Mouse (Mus musculus) heart, embryonic 11.5 days (tissue): ENCODE results near the gene Tepsin. TPM values are rescaled to one million over a fixed set of nuclear protein-coding genes. Genes with fewer than 3 reads are reported as not detected.
A peak's percentile ranks its signal among the peaks of the same experiment; 100 is the strongest.

ENCODE experiments used
- ATAC-seq: fragments of 200-750 bp; cut with Nextera tagmentation; replicated peaks from 2 replicates; pipeline ENCODE4 v1.8.0; 2017; ENCODE audit warnings: moderate library complexity; ENCODE audit not compliant: insufficient number of reproducible peaks, low FRiP score, low TSS enrichment
- H3K27ac ChIP-seq: fragments of 300-500 bp; sonication (generic); 2 replicates; pipeline ENCODE4 v1.5.1; 2014; ENCODE audit warnings: mild to moderate bottlenecking, low read depth, low read length
- H3K27me3 ChIP-seq: fragments of 300-500 bp; sonication (generic); 2 replicates; pipeline ENCODE4 v1.6.1; 2014; ENCODE audit warnings: mild to moderate bottlenecking, low read length, mixed read lengths; ENCODE audit not compliant: control insufficient read depth, insufficient read depth
- H3K36me3 ChIP-seq: fragments of 300-500 bp; sonication (generic); 2 replicates; pipeline ENCODE4 v1.6.1; 2014; ENCODE audit warnings: mild to moderate bottlenecking, low read length, moderate library complexity, mixed read lengths; ENCODE audit not compliant: control insufficient read depth, insufficient read depth
- H3K4me1 ChIP-seq: fragments of 300-500 bp; sonication (generic); 2 replicates; pipeline ENCODE4 v1.6.1; 2014; ENCODE audit warnings: low read length; ENCODE audit not compliant: control insufficient read depth, insufficient read depth
- H3K4me2 ChIP-seq: fragments of 300-500 bp; sonication (generic); 2 replicates; pipeline ENCODE4 v1.6.1; 2014; ENCODE audit warnings: mild to moderate bottlenecking, moderate library complexity
- H3K4me3 ChIP-seq: fragments of 300-500 bp; sonication (generic); 2 replicates; pipeline ENCODE4 v1.5.1; 2014; ENCODE audit warnings: low read depth, low read length
- H3K9ac ChIP-seq: fragments of 300-500 bp; sonication (generic); 2 replicates; pipeline ENCODE4 v1.6.1; 2014; ENCODE audit warnings: mild to moderate bottlenecking, low read depth, low read length, moderate library complexity
- H3K9me3 ChIP-seq: fragments of 300-500 bp; sonication (generic); replicated peaks from 2 replicates; pipeline ENCODE4 v1.6.1; 2016; ENCODE audit warnings: low read length; ENCODE audit not compliant: control insufficient read depth
- WGBS: fragments of 180-500 bp; shearing (Covaris S2); extraction: QIAGEN DNeasy Blood & Tissue Kit; methylation state at CpG from one replicate; pipeline ENCODE4 v1.1.7; 2014; ENCODE audit not compliant: insufficient replicate concordance; 5-methylcytosine and 5-hydroxymethylcytosine counted together
- polyA plus RNA-seq: library from polyadenylated mRNA; unstranded; fragments of >200 nt; fragmentation: Nextera tagmentation; extraction: Ambion mirVana; gene quantifications from 2 replicates; pipeline ENCODE4 v1.2.1, GENCODE M21; 2014

Gene Tepsin
- polyA plus RNA-seq, 1 experiment from 2014 or later = 14.6 TPM

- H3K9ac ChIP-seq = no peak overlapping the region
- peaks cover 12% of the 10 kb centered on the region; the same call in 1 of the 2 replicates for H3K36me3 ChIP-seq
- ATAC-seq = no peak
- 70% methylated on average over 3 of the region's 3 CpGs for WGBS
- H3K4me3 ChIP-seq = no peak overlapping the region
- H3K27ac ChIP-seq = no peak overlapping the region
- H3K4me2 ChIP-seq = no peak overlapping the region
- H3K9me3 ChIP-seq = no peaks in the 10 kb centered on the region
- no peaks in the 10 kb centered on the region for H3K4me1 ChIP-seq
- H3K27me3 ChIP-seq = no peaks in the 10 kb centered on the region
Measured at GRCm38 (mm10) chr11:120076191-120076590, 22.3 kb downstream of the Tepsin start.

DNA sequence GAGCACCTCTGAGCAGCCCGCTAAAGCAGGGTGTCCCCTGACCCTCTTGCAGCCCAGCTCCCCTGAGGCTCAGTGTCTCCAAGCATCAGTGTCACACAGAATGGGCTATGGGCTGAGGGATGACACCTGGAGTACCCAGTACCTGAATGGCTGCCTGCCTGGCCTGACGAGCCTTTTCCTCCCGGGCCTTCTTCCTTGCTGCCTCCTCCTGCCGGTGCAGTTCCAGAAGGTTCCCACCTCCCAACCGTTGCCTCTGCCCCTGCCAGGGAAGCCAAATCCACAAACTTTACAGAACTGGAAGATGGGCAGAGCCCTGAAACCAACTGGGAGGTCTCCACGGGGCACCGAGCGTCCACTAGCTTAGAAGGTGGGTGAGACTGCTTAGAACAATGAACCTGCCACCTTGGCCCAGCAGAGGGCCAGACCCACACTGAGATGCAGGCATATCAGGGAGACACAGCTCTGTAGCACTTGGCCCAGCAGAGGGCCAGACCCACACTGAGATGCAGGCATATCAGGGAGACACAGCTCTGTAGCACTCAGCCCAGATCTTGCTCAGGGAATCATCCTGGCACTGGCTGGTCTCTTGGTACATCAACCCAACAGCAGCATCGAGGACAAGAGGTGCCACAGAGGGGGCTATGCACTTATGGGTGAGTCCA lies 25.4 kb downstream of the Tepsin start:
- Histone ChIP-seq H3K36me3 (peaks cover 14% of the 10 kb centered on the region; the same call in 1 of the 2 replicates), H3K4me3 (no peak overlapping the region), H3K27ac (no peak overlapping the region), H3K4me1 (no peaks in the 10 kb centered on the region), H3K9me3 (no peaks in the 10 kb centered on the region), H3K4me2 (no peak overlapping the region), H3K9ac (no peak overlapping the region), H3K27me3 (no peaks in the 10 kb centered on the region)
- no peak for ATAC-seq
- 85% methylated on average over 9 of the region's 9 CpGs for WGBS

GRCm38 (mm10) chr11:120071731-120072320 lies 26.7 kb downstream of the Tepsin start:
- Histone ChIP-seq H3K9ac (no peak overlapping the region; the same call in 1 of the 2 replicates), H3K9me3 (no peaks in the 10 kb centered on the region), H3K4me2 (no peak overlapping the region), H3K4me3 (no peak overlapping the region), H3K27ac (no peak overlapping the region), H3K36me3 (peaks cover 20% of the 10 kb centered on the region; the same call in 1 of the 2 replicates), H3K27me3 (no peaks in the 10 kb centered on the region), H3K4me1 (no peaks in the 10 kb centered on the region)
- no peak for ATAC-seq
- whole genome bisulfite sequencing = 79% methylated on average over 7 of the region's 7 CpGs

- 67% methylated on average over 12 of the region's 12 CpGs for WGBS
- peaks cover 17% of the 10 kb centered on the region; the same call in 1 of the 2 replicates for H3K36me3 ChIP-seq
- H3K9ac ChIP-seq = no peak overlapping the region
- H3K4me3 ChIP-seq = no peak overlapping the region
- no peaks in the 10 kb centered on the region for H3K27me3 ChIP-seq
- H3K4me2 ChIP-seq = no peak overlapping the region
- no peak overlapping the region for H3K27ac ChIP-seq
- 0 out of 2 replicates have a peak, but pooled peaks cover under 1% of the 10 kb centered on the region for H3K4me1 ChIP-seq
- H3K9me3 ChIP-seq = no peaks in the 10 kb centered on the region
- ATAC-seq = no peak
Measured at GRCm38 (mm10) chr11:120071065-120071464, 27.5 kb downstream of the Tepsin start.

DNA sequence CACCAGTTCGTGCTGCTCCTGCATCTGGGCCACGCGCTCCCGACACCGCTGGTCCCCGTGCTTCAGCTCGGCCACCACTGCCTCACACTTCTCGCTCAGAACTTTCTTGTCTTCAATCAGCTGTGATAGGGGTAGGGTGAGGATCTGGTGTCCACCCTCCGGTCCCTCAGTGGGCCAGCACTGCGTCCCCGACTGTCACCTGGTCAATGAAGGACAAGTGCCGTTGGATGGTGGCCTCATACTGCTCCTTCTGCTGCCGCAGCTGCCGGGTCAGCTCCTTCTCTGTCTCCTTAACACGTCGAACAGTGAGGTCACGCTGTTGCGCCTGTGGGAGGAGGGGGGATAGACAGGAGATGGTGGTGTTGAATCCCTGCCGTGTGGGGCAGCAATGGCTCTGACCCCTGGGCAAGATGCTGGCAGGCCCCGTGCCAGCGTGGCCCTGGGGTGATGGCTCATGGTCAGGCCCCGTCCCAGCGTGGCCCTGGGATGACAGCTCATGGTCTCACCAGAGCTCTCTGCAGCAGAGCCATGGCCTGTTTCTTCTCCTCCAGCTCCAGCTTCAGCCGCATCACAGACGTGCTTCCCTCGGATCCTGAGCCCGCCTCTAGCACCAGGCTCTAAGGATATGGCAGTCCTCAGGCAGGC lies 28.1 kb downstream of the Tepsin start:
- no peak for ATAC-seq
- Histone ChIP-seq H3K4me3 (no peak overlapping the region), H3K9ac (no peak overlapping the region), H3K4me1 (peaks cover 7% of the 10 kb centered on the region; the same call in 1 of the 2 replicates), H3K4me2 (no peak overlapping the region), H3K36me3 (peaks cover 17% of the 10 kb centered on the region; the same call in 1 of the 2 replicates), H3K9me3 (no peaks in the 10 kb centered on the region), H3K27ac (no peak overlapping the region), H3K27me3 (no peaks in the 10 kb centered on the region)
- WGBS = 86% methylated on average over 27 of the region's 27 CpGs

GRCm38 (mm10) chr11:120069261-120069660 lies 29.3 kb downstream of the Tepsin start:
- H3K27ac ChIP-seq = no peak overlapping the region
- H3K9ac ChIP-seq = no peak overlapping the region
- H3K4me1 ChIP-seq = peaks cover 7% of the 10 kb centered on the region; the same call in 1 of the 2 replicates
- no peaks in the 10 kb centered on the region for H3K27me3 ChIP-seq
- H3K36me3 ChIP-seq = peaks cover 17% of the 10 kb centered on the region; the same call in 1 of the 2 replicates
- 38% methylated on average over 11 of the region's 11 CpGs for WGBS
- no peak overlapping the region for H3K4me3 ChIP-seq
- H3K9me3 ChIP-seq = no peaks in the 10 kb centered on the region
- H3K4me2 ChIP-seq = no peak overlapping the region
- no peak for ATAC-seq

DNA sequence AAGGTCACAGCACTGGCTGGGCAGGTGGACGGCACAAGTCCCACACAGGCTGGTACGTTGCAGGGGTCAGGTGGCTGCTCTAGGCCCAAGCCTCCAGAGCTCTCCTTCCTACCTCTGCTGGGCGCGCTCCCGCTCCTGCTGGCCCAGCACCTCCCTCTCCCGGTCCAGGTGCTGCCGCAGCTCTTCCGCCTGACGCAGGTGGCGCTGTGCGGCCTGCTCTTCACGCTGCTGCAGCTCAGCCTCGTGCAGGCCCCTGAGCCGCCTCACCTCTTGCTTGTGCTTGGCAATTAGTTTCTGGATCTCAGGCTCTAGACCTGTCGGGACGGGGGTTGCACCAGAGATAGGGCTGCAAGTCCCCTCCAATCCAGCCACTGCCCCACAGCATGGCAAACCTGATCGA lies 30.7 kb downstream of the Tepsin start:
- Histone ChIP-seq H3K36me3 (peaks cover 17% of the 10 kb centered on the region; the same call in 1 of the 2 replicates), H3K27me3 (no peaks in the 10 kb centered on the region), H3K4me2 (no peak overlapping the region), H3K27ac (no peak overlapping the region), H3K9ac (no peak overlapping the region), H3K4me3 (no peak overlapping the region), H3K4me1 (peaks cover 7% of the 10 kb centered on the region; the same call in 1 of the 2 replicates), H3K9me3 (no peaks in the 10 kb centered on the region)
- no peak for ATAC-seq
- WGBS = 51% methylated on average over 17 of the region's 17 CpGs

DNA sequence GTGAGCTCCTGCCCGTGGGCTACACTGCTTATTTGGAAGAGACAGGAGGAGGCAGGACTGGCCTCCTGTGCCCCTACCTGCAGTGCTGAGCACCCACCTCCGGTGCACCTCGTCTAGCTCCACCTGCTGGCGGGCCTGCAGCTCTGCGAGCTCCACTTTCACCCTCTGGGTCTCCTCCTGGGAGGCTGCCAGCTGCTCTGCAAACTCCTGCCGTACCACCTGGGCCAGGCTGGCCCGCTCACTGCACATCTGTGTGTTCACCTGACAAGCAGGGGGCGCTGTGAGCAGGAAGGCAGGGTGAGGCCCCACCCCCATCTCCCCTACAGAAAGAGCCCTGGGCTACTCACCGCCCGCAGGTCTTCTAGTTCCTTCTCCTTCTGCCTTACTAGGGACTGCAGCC lies 33.2 kb downstream of the Tepsin start:
- Histone ChIP-seq H3K4me3 (no peak overlapping the region), H3K27ac (no peak overlapping the region), H3K9me3 (no peaks in the 10 kb centered on the region), H3K9ac (peak overlapping the region; percentile 58), H3K27me3 (no peaks in the 10 kb centered on the region), H3K36me3 (peaks cover 9% of the 10 kb centered on the region; the same call in 1 of the 2 replicates), H3K4me1 (peaks cover 7% of the 10 kb centered on the region; the same call in 1 of the 2 replicates), H3K4me2 (peak overlapping the region; percentile 49)
- 25% methylated on average over 10 of the region's 10 CpGs for WGBS
- no peak for ATAC-seq
